Mouse (Mus musculus) T-cell, adult 66 days (primary cell): Measurements from ENCODE around the gene Zfp977. TPM values are rescaled to one million over a fixed set of nuclear protein-coding genes. Genes with fewer than 3 reads are reported as not detected.

Experiments
- total RNA-seq, 2 experiments: library from RNA; stranded (reverse); gene quantifications; 3 replicates in 1 of 2; 4 replicates in 1 of 2; pipeline ENCODE4 v1.2.4; 2023

Gene Zfp977
- total RNA-seq = not detected

GRCm38 (mm10) chr7:42592413-42592812, at the start of gene Zfp977:
Gene Zfp977 (minus strand): TSS chr7:42592547.

GRCm38 (mm10) chr7:42578488-42578887, 13.9 kb downstream of the Zfp977 start, which contains the start of gene Gm21028:
Gene Gm21028 (minus strand): TSS chr7:42578588.

Other genes with a start within 250 kb of the Zfp977 start
- not detected for gene 4933421I07Rik, start 144.4 kb downstream of the Zfp977 start, total RNA-seq
- gene Zfp141, start 86.8 kb downstream of the Zfp977 start, total RNA-seq = 10 to 100 TPM; 32.4 to 38.7 TPM
- not detected for gene Gm21028, start 14.0 kb downstream of the Zfp977 start, total RNA-seq
- under 1 TPM; 0.27 to 0.29 TPM for gene Zfp976, start 50.0 kb upstream of the Zfp977 start, total RNA-seq
- gene Zfp975, start 100.2 kb upstream of the Zfp977 start, total RNA-seq = 1 to 10 TPM; 1.8 to 2.7 TPM
- gene Gm17067, start 134.5 kb upstream of the Zfp977 start, total RNA-seq = not detected
- gene Vmn2r62, start 201.0 kb upstream of the Zfp977 start, total RNA-seq = not detected